Mouse (Mus musculus) embryonic facial prominence, embryonic 11.5 days (tissue): ENCODE data around the gene Hmox1. TPM values are rescaled to one million over a fixed set of nuclear protein-coding genes. Genes with fewer than 3 reads are reported as not detected.

Source experiments
- ATAC-seq: fragments of 200-750 bp; cut with Nextera tagmentation; replicated peaks from 2 replicates; pipeline ENCODE4 v1.8.0; 2017; ENCODE audit warnings: low read depth; ENCODE audit not compliant: insufficient number of reproducible peaks, low FRiP score, low TSS enrichment
- DNase-seq: peaks from one replicate; pipeline ENCODE4 v3.0.0-alpha.2; 2015; ENCODE audit warnings: low spot score
- H3K27ac ChIP-seq: fragments of 300-500 bp; sonication (generic); replicated peaks from 2 replicates; pipeline ENCODE4 v1.5.1; 2014; ENCODE audit warnings: mild to moderate bottlenecking, low read depth, low read length, control low read depth
- H3K27me3 ChIP-seq: fragments of 300-500 bp; sonication (generic); 2 replicates; pipeline ENCODE4 v1.6.1; 2014; ENCODE audit warnings: mild to moderate bottlenecking, low read length, moderate library complexity, mixed read lengths; ENCODE audit not compliant: control insufficient read depth, insufficient read depth
- H3K36me3 ChIP-seq: fragments of 300-500 bp; sonication (generic); replicated peaks from 2 replicates; pipeline ENCODE4 v1.6.1; 2014; ENCODE audit warnings: low read depth, mild to moderate bottlenecking, low read length, moderate library complexity, mixed read lengths; ENCODE audit not compliant: control insufficient read depth, insufficient read depth
- H3K4me1 ChIP-seq: fragments of 300-500 bp; sonication (generic); 2 replicates; pipeline ENCODE4 v1.6.1; 2014; ENCODE audit warnings: low read length, mixed read lengths; ENCODE audit not compliant: control insufficient read depth, insufficient read depth
- H3K4me2 ChIP-seq: fragments of 300-500 bp; sonication (generic); 2 replicates; pipeline ENCODE4 v1.6.1; 2014; ENCODE audit warnings: low read depth, mild to moderate bottlenecking, control low read depth, low read length, moderate library complexity
- H3K4me3 ChIP-seq: fragments of 300-500 bp; sonication (generic); 2 replicates; pipeline ENCODE4 v1.5.1; 2014; ENCODE audit warnings: low read depth, low read length, control low read depth
- H3K9ac ChIP-seq: fragments of 300-500 bp; sonication (generic); replicated peaks from 2 replicates; pipeline ENCODE4 v1.6.1; 2014; ENCODE audit warnings: mild to moderate bottlenecking, control low read depth, low read length
- H3K9me3 ChIP-seq: fragments of 300-500 bp; sonication (generic); replicated peaks from 2 replicates; pipeline ENCODE4 v1.6.1; 2016; ENCODE audit warnings: mild to moderate bottlenecking, low read length, inconsistent platforms, mixed read lengths; ENCODE audit not compliant: control insufficient read depth
- WGBS: fragments of 180-500 bp; shearing (Covaris S2); extraction: QIAGEN DNeasy Blood & Tissue Kit; methylation state at CpG from one replicate; pipeline ENCODE4 v1.1.7; 2014; 5-methylcytosine and 5-hydroxymethylcytosine counted together
- polyA plus RNA-seq: library from polyadenylated mRNA; unstranded; fragments of >200 nt; fragmentation: Nextera tagmentation; extraction: Ambion mirVana; gene quantifications from 2 replicates; pipeline ENCODE4 v1.2.1, GENCODE M21; 2014

The Hmox1 gene
- polyA plus RNA-seq, 1 experiment from 2014 or later: 18.0 TPM

DNA sequence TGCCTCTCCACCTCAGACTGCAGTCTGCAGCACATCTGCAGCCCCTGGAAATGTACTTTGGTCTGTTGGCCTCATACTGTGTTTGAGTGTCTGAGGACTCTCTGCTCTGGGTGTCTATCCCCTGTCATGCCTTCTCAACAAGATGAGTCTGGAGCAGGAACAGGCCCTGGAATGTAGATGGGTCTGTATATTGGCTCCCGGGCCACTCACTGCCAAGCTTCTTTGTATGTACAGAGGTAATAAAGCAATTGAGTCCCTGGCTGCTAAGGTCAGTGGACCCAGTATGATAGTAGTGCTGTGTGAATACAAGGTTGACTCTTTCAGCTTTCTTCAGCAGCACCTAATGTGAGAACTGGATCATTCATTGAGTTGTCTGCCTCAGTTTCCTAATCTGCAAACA is 34.0 kb downstream of the Hmox1 start:
- Histone ChIP-seq H3K36me3 (peaks cover 6% of the 10 kb centered on the region), H3K4me1 (no peaks in the 10 kb centered on the region), H3K9ac (no peak overlapping the region), H3K27me3 (no peaks in the 10 kb centered on the region), H3K27ac (no peak overlapping the region), H3K4me2 (no peak overlapping the region), H3K4me3 (no peak overlapping the region), H3K9me3 (no peaks in the 10 kb centered on the region)
- ATAC-seq: no peak
- WGBS: 92% methylated on average over 1 of the region's 1 CpGs
- no peak for DNase-seq

DNA sequence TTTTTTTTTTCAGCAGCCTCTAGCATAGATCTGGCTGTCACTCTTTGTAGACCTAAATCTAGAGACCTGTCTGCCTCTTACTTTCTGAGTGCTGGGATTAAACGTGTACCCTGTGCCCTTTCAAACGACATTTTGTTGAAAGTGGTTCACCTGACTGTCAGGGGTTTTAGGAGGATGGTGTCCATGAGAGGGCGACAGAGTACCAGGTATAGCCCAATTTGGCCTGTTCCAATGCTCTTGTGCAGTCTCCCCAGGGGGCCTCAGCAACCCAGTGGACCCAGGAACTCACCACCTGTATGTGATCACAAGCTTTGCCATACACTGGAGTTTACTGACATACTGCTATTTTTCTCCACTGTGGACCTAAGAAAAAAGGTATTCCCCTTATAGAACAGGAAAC is 39.1 kb downstream of the Hmox1 start:
- WGBS: 14% methylated on average over 3 of the region's 3 CpGs
- no peak overlapping the region for H3K9ac ChIP-seq

DNA sequence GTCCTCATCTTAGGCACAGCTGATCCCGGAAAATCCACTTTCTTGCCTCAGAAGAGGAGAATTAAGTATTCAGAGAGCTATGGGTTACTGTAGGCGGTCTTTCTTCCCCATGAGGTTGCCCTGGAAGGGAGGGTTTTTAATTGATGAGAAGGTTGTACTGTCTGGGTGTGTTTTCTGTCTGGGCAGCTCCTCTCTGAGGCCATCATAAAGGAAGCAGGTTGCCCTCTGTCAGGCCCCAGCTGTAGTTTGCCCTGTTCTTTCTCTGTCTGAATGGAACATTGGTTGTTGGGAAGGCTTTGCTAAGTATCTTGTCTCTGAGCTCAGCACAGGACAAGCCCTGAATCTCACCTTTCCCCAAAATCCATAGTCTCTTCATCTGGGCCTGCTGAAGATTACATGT is 40.0 kb downstream of the Hmox1 start:
- H3K4me2 ChIP-seq: no peak overlapping the region
- no peak for ATAC-seq
- no peaks in the 10 kb centered on the region for H3K27me3 ChIP-seq
- no peaks in the 10 kb centered on the region for H3K9me3 ChIP-seq
- no peaks in the 10 kb centered on the region; the same call in 1 of the 2 replicates for H3K36me3 ChIP-seq
- no peak for DNase-seq
- 78% methylated on average over 2 of the region's 2 CpGs for WGBS
- no peak overlapping the region for H3K4me3 ChIP-seq
- H3K27ac ChIP-seq: no peak overlapping the region
- no peaks in the 10 kb centered on the region for H3K4me1 ChIP-seq
- no peak overlapping the region for H3K9ac ChIP-seq

More for the DNA sequence above, 39.1 kb downstream of the Hmox1 start:
- H3K36me3 ChIP-seq: no peaks in the 10 kb centered on the region; the same call in 1 of the 2 replicates
- no peak overlapping the region for H3K27ac ChIP-seq
- no peaks in the 10 kb centered on the region for H3K4me1 ChIP-seq
- no peak for ATAC-seq
- no peak overlapping the region for H3K4me2 ChIP-seq
- no peak overlapping the region for H3K4me3 ChIP-seq
- H3K9me3 ChIP-seq: no peaks in the 10 kb centered on the region
- H3K27me3 ChIP-seq: no peaks in the 10 kb centered on the region
- peak; percentile 40 for DNase-seq

DNA sequence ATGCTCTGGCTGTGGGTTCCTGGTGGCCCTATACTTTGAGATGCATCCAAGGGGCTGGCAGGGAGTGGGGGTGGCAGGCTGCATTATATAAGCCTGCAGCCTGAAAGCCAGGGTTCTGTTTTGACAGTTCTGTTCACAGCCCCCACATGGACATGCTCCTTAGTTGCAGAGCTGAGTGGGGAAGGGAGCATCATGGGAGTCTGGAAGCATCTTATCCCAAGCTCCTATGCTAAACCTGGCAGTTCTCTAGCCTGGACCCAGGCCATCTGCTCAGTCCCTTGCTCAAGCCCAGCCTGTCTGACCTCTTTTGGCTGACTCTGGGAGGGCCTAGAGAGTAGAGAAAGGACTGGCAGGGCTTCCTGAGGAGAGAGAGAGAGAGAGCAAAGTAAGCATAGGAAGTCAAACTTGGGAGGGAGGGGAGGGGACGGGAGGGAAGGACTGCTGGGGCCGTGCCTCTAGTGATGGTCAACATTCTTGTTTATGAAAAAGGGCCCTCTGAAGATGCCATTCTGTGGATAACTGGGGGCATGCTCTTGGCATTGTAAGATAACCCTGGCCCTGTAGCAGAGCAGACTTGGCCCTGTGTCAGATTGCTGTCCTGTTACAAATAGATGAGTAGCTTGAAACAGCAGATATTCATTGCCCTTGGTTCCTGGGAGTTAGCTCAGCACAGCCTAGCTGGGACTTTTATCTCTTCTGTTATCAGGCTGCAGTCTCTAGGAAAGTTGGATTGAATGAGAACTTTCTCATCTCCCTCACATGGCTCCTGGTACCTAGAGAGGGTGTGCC is 41.4 kb downstream of the Hmox1 start:
- Histone ChIP-seq H3K4me3 (no peak overlapping the region), H3K27me3 (no peaks in the 10 kb centered on the region), H3K4me2 (no peak overlapping the region), H3K9ac (no peak overlapping the region), H3K27ac (no peak overlapping the region), H3K9me3 (no peaks in the 10 kb centered on the region), H3K4me1 (no peaks in the 10 kb centered on the region), H3K36me3 (no peaks in the 10 kb centered on the region)
- WGBS: 82% methylated on average over 2 of the region's 2 CpGs
- ATAC-seq (no peak), DNase-seq (no peak)

DNA sequence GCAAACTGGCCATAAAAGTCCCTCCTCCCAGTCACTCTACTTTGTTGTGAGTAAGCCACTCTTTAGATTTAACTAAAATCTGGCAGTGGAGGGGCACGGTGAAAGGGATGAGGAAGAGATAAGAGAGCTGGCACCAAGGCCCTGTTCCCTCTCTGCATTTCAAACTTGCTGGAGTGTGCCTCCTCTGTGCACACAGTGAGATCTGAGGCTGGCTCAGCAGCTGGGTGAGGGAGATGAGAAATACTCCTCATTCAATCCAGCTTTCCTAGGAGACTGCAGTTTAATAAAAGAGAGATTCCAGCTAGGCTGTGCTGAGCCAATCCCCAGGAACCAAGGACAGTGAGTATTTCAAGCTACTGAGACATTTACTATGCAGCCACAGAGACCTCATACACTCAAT is 42.3 kb downstream of the Hmox1 start:
- no peak overlapping the region for H3K9ac ChIP-seq
- no peak for ATAC-seq
- H3K4me2 ChIP-seq: no peak overlapping the region
- WGBS: 68% methylated on average over 1 of the region's 1 CpGs
- no peaks in the 10 kb centered on the region for H3K27me3 ChIP-seq
- no peak for DNase-seq
- H3K27ac ChIP-seq: no peak overlapping the region
- no peaks in the 10 kb centered on the region for H3K9me3 ChIP-seq
- no peak overlapping the region for H3K4me3 ChIP-seq
- no peaks in the 10 kb centered on the region for H3K36me3 ChIP-seq
- H3K4me1 ChIP-seq: no peaks in the 10 kb centered on the region

DNA sequence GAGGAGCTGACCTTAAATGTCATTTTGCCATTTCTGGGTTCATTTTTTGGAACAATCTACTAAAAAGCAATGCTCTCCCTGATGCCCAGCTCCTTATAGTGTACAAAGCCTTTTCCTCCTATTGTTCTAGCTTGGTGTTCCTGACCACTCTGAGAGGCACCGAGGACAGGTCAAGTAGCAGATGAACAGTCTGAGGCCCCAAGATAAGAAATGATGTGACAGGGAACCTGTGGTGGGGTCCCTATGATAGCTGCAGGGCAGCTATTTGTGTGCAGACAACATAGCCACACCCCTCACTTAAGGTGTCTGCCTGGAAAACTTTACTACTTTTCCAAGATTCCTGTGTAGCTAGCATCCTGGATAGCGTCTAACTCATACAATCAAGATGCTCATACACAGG is 42.8 kb downstream of the Hmox1 start:
- no peaks in the 10 kb centered on the region for H3K27me3 ChIP-seq
- ATAC-seq: no peak

DNA sequence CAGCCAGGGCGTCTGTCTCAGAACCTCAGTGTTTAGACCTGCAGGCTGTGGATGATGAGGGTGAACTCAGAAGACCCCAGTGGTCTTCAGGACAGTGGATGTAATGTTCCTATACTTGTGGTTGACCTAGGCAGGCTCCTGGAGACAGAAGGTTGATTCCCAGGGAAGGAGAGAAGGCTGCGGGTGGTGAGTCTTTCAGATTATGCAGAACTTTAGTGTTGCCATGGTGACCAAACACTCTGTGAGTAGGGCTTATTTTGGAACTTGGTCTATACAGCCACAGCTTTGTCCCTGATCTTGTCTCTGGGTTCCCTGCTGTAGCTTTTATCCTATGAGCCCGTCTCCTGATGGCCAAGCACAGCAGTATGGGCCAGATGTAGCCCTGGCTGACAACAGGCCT is 44.1 kb downstream of the Hmox1 start:
- no peaks in the 10 kb centered on the region for H3K36me3 ChIP-seq
- H3K4me3 ChIP-seq: no peak overlapping the region
- H3K9me3 ChIP-seq: no peaks in the 10 kb centered on the region
- H3K4me1 ChIP-seq: no peaks in the 10 kb centered on the region
- H3K27me3 ChIP-seq: no peaks in the 10 kb centered on the region
- DNase-seq (no peak), ATAC-seq (no peak)
- 81% methylated on average over 3 of the region's 3 CpGs for WGBS
- H3K9ac ChIP-seq: no peak overlapping the region
- no peak overlapping the region for H3K4me2 ChIP-seq
- no peak overlapping the region for H3K27ac ChIP-seq

More for the DNA sequence above, 42.8 kb downstream of the Hmox1 start:
- H3K9ac ChIP-seq: no peak overlapping the region
- H3K9me3 ChIP-seq: no peaks in the 10 kb centered on the region
- no peak for DNase-seq
- no peak overlapping the region for H3K4me2 ChIP-seq
- H3K36me3 ChIP-seq: no peaks in the 10 kb centered on the region
- H3K4me3 ChIP-seq: no peak overlapping the region
- no peaks in the 10 kb centered on the region for H3K4me1 ChIP-seq
- WGBS: 82% methylated on average over 2 of the region's 2 CpGs
- H3K27ac ChIP-seq: no peak overlapping the region
